Mouse (Mus musculus) heart, postnatal 14 days (tissue): ENCODE measurements around the gene Gab3. TPM values are rescaled to one million over a fixed set of nuclear protein-coding genes. Genes with fewer than 3 reads are reported as not detected.

ENCODE experiments used
- DNase-seq, 2 experiments: peaks; one replicate each; pipeline ENCODE4 v3.0.0; 2021 to 2022
- intact Hi-C: fragments of 180-260 bp; cut with DNase I; formaldehyde crosslinking; loops from one replicate; pipeline ENCODE4 v1.15.1; 2025
- long read RNA-seq, 2 experiments: library from polyadenylated mRNA; stranded (forward); transcript quantifications; one replicate each; pipeline ENCODE4 v2.0.0; 2021
- total RNA-seq, 2 experiments: library from RNA; stranded (reverse); gene quantifications; 2 replicates each; pipeline ENCODE4 v1.2.3; 2021

Gab3 gene
- total RNA-seq: 1 to 10 TPM; 2.2 to 2.4 TPM
- long read RNA-seq, experiment 1, partial matches to known transcripts: 1 of 5 reads
- long read RNA-seq, experiment 1, other reads (novel, unspliced or antisense): 0 of 5 reads
- long read RNA-seq, experiment 2, partial matches to known transcripts: 0 of 1 reads
- long read RNA-seq, experiment 2, other reads (novel, unspliced or antisense): 0 of 1 reads

GRCm38 (mm10) chrX:75084774-75085508, at the start of gene Gab3:
Gene Gab3 (minus strand): TSS chrX:75085458.
- intact Hi-C loops: loop anchor here (10.0 kb wide), 1 partner anchor 80 kb away; no protein-coding TSS in a partner anchor
- DNase-seq: peak; percentile 62 to 66

GRCm38 (mm10) chrX:75130467-75131160, 45.4 kb upstream of the Gab3 start, which contains the start of gene Mpp1:
Gene Mpp1 (minus strand): TSS chrX:75131016.
- intact Hi-C loops: no loop called here

GRCm38 (mm10) chrX:75129474-75129873, 44.2 kb upstream of the Gab3 start:
- DNase-seq: no peak
- intact Hi-C loops: no loop called here

More at GRCm38 (mm10) chrX:75130467-75131160, 45.4 kb upstream of the Gab3 start, which contains the start of gene Mpp1:
- DNase-seq: peak; percentile 76 to 77

- intact Hi-C loops: no loop called here
- peak in 1 of 2 experiments; percentile 13 for DNase-seq
Observed at GRCm38 (mm10) chrX:75128333-75128980, 43.2 kb upstream of the Gab3 start.

- intact Hi-C loops: no loop called here
- DNase-seq: no peak
Observed at GRCm38 (mm10) chrX:75126893-75127292, 41.6 kb upstream of the Gab3 start.

GRCm38 (mm10) chrX:75125606-75126005, 40.3 kb upstream of the Gab3 start:
- no peak for DNase-seq
- intact Hi-C loops: no loop called here

GRCm38 (mm10) chrX:75115550-75115949, 30.3 kb upstream of the Gab3 start:
- intact Hi-C loops: no loop called here
- no peak for DNase-seq

- intact Hi-C loops: no loop called here
- DNase-seq: no peak
Observed at GRCm38 (mm10) chrX:75102293-75102692, 17.0 kb upstream of the Gab3 start.

GRCm38 (mm10) chrX:75098799-75099198, 13.5 kb upstream of the Gab3 start:
- no peak for DNase-seq
- intact Hi-C loops: no loop called here

- peak; percentile 2 to 9 for DNase-seq
- intact Hi-C loops: no loop called here
Observed at GRCm38 (mm10) chrX:75096163-75096770, 11.0 kb upstream of the Gab3 start.

- peak; percentile 85 to 89 for DNase-seq
- intact Hi-C loops: no loop called here
Observed at GRCm38 (mm10) chrX:75095369-75096162, 10.3 kb upstream of the Gab3 start, which contains the start of gene Dkc1. Gene Dkc1 (plus strand): TSS chrX:75095854.

GRCm38 (mm10) chrX:75085654-75086053, 396 bp upstream of the Gab3 start:
- intact Hi-C loops: loop anchor here (10.0 kb wide), 1 partner anchor 81 kb away; no protein-coding TSS in a partner anchor
- DNase-seq: no peak

GRCm38 (mm10) chrX:75083982-75084773, 1.1 kb downstream of the Gab3 start:
- intact Hi-C loops: loop anchor here (10.0 kb wide), 1 partner anchor 79 kb away; no protein-coding TSS in a partner anchor
- DNase-seq: peak; percentile 1 to 17

GRCm38 (mm10) chrX:75082351-75082750, 2.9 kb downstream of the Gab3 start:
- DNase-seq: no peak
- intact Hi-C loops: loop anchor here (10.0 kb wide), 1 partner anchor 78 kb away; no protein-coding TSS in a partner anchor

GRCm38 (mm10) chrX:75056120-75056775, 29.0 kb downstream of the Gab3 start:
- intact Hi-C loops: no loop called here
- no peak for DNase-seq

GRCm38 (mm10) chrX:75046921-75047635, 38.2 kb downstream of the Gab3 start:
- peak; percentile 5 to 37 for DNase-seq
- intact Hi-C loops: no loop called here

- intact Hi-C loops: no loop called here
- no peak for DNase-seq
Observed at GRCm38 (mm10) chrX:75045931-75046330, 39.3 kb downstream of the Gab3 start.
